Mouse (Mus musculus) E14TG2a.4 (cell line): ENCODE results near the gene Zfp385b.
A peak's percentile ranks its signal among the peaks of the same experiment; 100 is the strongest.

Source experiments
- CTCF ChIP-seq: conservative IDR thresholded peaks from 2 replicates; pipeline ENCODE4 v1.5.1; 2014; ENCODE audit warnings: low read length
- NANOG ChIP-seq: IDR thresholded peaks from 2 replicates; pipeline ENCODE4 v1.6.1; 2014; ENCODE audit warnings: borderline replicate concordance, low read length, mixed read lengths
- POU5F1 ChIP-seq: IDR thresholded peaks from 2 replicates; pipeline ENCODE4 v1.6.1; 2014; ENCODE audit warnings: low read length, borderline replicate concordance

DNA sequence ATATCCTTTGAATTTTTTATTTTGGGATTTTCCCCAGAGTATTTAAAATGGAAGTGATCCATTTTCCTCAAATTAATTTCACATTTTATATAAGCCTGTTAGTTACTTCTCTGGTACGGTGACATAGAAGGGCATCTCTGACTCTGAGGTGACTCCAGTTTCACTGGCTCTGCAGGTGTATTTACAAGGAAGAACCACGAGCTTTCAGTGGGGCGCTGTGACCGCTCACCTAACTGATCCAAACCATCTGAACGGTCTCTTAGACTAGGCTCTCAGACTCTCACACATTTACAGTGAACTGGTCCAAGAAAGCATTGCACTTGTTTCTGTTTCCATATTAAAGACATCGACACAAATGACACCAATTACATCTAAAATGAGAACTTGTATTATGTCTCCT is 361.0 kb downstream of the Zfp385b start:
- TF ChIP-seq CTCF (peak; percentile 23; the same call in 1 of the 2 replicates), POU5F1 (no peak), NANOG (no peak)
